Mouse (Mus musculus): Measurements from ENCODE around the gene Pla2g1b.

DNA sequence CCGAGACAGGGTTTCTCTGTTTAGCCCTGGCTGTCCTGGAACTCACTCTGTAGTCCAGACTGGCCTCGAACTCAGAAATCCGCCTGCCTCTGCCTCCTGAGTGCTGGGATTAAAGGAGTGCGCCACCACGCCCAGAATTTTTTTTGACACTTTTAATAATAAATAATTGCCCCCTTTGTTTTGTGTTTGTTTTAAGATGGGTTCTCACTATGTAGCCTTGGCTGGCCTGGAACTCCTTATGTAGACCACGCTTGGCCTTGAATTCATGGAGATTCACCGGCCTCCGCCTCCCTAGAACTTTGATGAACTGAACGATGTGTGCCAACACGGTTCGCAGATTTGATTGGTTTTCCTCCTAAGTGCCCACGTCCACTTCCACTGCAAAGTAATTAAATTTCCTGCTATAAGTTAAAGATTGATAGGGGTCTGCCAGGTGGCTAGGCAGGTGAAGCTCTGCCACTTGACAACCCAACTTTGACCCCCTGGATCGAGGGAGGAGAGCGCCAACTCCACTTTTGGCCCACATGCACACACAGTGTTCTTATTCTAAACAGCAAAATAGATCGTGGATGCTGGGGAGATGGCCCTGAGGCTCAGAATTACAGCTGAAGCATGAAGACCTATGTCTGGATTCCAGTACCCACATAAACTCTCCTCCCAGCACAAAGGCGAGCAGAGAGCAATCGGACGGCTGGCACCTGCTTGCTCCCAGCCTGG is 19.6 kb downstream of the Pla2g1b start:
- TF ChIP-seq CTCF (IDR thresholded peaks at IDR 0.05; ENCODE audit: low read depth): no peak
- no peak for TF ChIP-seq EP300 (IDR thresholded peaks at IDR 0.05; ENCODE audit: low read depth)

Data from liver, postnatal 0 days (tissue).